Mouse (Mus musculus) cortical plate, adult 2 months (tissue): ENCODE measurements around the gene Rassf8. TPM values are rescaled to one million over a fixed set of nuclear protein-coding genes. Genes with fewer than 3 reads are reported as not detected.

Experiments
- H3K27ac ChIP-seq: fragments of 200-500 bp; 2 replicates; pipeline ENCODE4 v1.5.1; 2012; ENCODE audit warnings: low read length, control low read depth, inconsistent platforms; ENCODE audit not compliant: insufficient read depth
- H3K4me1 ChIP-seq: fragments of 200-500 bp; 2 replicates; pipeline ENCODE4 v1.6.1; 2011; ENCODE audit warnings: low read length; ENCODE audit not compliant: control insufficient read depth, insufficient read depth
- H3K4me3 ChIP-seq: fragments of 200-500 bp; 2 replicates; pipeline ENCODE4 v1.5.1; 2011; ENCODE audit warnings: mild to moderate bottlenecking, low read length, control low read depth; ENCODE audit not compliant: insufficient read depth
- CTCF ChIP-seq: fragments of 200-500 bp; IDR thresholded peaks from 2 replicates; pipeline ENCODE4 v1.5.1; 2011; ENCODE audit warnings: mild to moderate bottlenecking, control low read depth, low read length; ENCODE audit not compliant: insufficient read depth; ENCODE audit errors: extremely low read depth
- POLR2A ChIP-seq: fragments of 200-500 bp; IDR thresholded peaks from 2 replicates; pipeline ENCODE4 v1.6.1; 2011; ENCODE audit warnings: mild to moderate bottlenecking, low read length, control low read depth; ENCODE audit not compliant: insufficient read depth; ENCODE audit errors: extremely low read depth
- polyA plus RNA-seq: library from polyadenylated mRNA; depleted of rRNA; stranded (reverse); fragments of >200 nt; gene quantifications from 2 replicates; pipeline ENCODE4 v1.2.3, GENCODE M21; 2012

Rassf8 gene
- polyA plus RNA-seq, 1 experiment = 14.7 TPM

GRCm38 (mm10) chr6:145759432-145759831 lies 12.9 kb downstream of the Rassf8 start:
- Histone ChIP-seq H3K27ac (no peak overlapping the region), H3K4me3 (no peak overlapping the region), H3K4me1 (peaks cover 3% of the 10 kb centered on the region; the same call in 1 of the 2 replicates)
- TF ChIP-seq POLR2A (no peak), CTCF (no peak)

- no peak for TF ChIP-seq POLR2A
- no peak for TF ChIP-seq CTCF
- Histone ChIP-seq H3K27ac (no peak overlapping the region), H3K4me1 (peaks cover 3% of the 10 kb centered on the region; the same call in 1 of the 2 replicates), H3K4me3 (no peak overlapping the region)
Observed at GRCm38 (mm10) chr6:145760246-145761016, 13.9 kb downstream of the Rassf8 start.

- Histone ChIP-seq H3K27ac (no peak overlapping the region), H3K4me3 (no peak overlapping the region), H3K4me1 (peaks cover 1% of the 10 kb centered on the region; the same call in 1 of the 2 replicates)
- no peak for TF ChIP-seq POLR2A
- TF ChIP-seq CTCF = no peak
Observed at GRCm38 (mm10) chr6:145761151-145761935, 14.8 kb downstream of the Rassf8 start.

- Histone ChIP-seq H3K27ac (no peak overlapping the region), H3K4me1 (no peaks in the 10 kb centered on the region), H3K4me3 (no peak overlapping the region)
- TF ChIP-seq CTCF (no peak), POLR2A (no peak)
Observed at GRCm38 (mm10) chr6:145762016-145762415, 15.5 kb downstream of the Rassf8 start.

- Histone ChIP-seq H3K4me1 (no peaks in the 10 kb centered on the region), H3K4me3 (no peak overlapping the region), H3K27ac (no peak overlapping the region)
- no peak for TF ChIP-seq CTCF
- TF ChIP-seq POLR2A = no peak
Observed at GRCm38 (mm10) chr6:145763051-145763450, 16.5 kb downstream of the Rassf8 start.

GRCm38 (mm10) chr6:145765011-145765410 lies 18.5 kb downstream of the Rassf8 start:
- no peak overlapping the region for H3K27ac ChIP-seq
- TF ChIP-seq CTCF (no peak), POLR2A (no peak)
- no peak overlapping the region for H3K4me3 ChIP-seq
- no peaks in the 10 kb centered on the region for H3K4me1 ChIP-seq

- no peak overlapping the region for H3K4me3 ChIP-seq
- TF ChIP-seq POLR2A (no peak), CTCF (no peak)
- no peak overlapping the region for H3K27ac ChIP-seq
- H3K4me1 ChIP-seq = no peaks in the 10 kb centered on the region
Observed at GRCm38 (mm10) chr6:145766971-145767370, 20.4 kb downstream of the Rassf8 start.

GRCm38 (mm10) chr6:145767637-145768036 lies 21.1 kb downstream of the Rassf8 start:
- TF ChIP-seq CTCF (no peak), POLR2A (no peak)
- no peaks in the 10 kb centered on the region for H3K4me1 ChIP-seq
- H3K4me3 ChIP-seq = no peak overlapping the region
- H3K27ac ChIP-seq = no peak overlapping the region

- no peak overlapping the region; the same call in 1 of the 2 replicates for H3K27ac ChIP-seq
- H3K4me3 ChIP-seq = no peak overlapping the region
- peaks cover 1% of the 10 kb centered on the region for H3K4me1 ChIP-seq
- TF ChIP-seq POLR2A = no peak
- no peak for TF ChIP-seq CTCF
Observed at GRCm38 (mm10) chr6:145768671-145769292, 22.2 kb downstream of the Rassf8 start.

- no peak overlapping the region for H3K27ac ChIP-seq
- no peak for TF ChIP-seq CTCF
- no peak for TF ChIP-seq POLR2A
- no peak overlapping the region for H3K4me3 ChIP-seq
- peaks cover 1% of the 10 kb centered on the region for H3K4me1 ChIP-seq
Observed at GRCm38 (mm10) chr6:145769855-145770254, 23.3 kb downstream of the Rassf8 start.
